Mouse (Mus musculus): ENCODE measurements at regions not wholly inside any gene's neighbourhood (a gene's known extent, or its start where the extent isn't known, plus 50 kb on each side); places are given as distances from the start of the nearest gene placed in this dataset.
A peak's percentile ranks its signal among the peaks of the same experiment; 100 is the strongest.

DNA sequence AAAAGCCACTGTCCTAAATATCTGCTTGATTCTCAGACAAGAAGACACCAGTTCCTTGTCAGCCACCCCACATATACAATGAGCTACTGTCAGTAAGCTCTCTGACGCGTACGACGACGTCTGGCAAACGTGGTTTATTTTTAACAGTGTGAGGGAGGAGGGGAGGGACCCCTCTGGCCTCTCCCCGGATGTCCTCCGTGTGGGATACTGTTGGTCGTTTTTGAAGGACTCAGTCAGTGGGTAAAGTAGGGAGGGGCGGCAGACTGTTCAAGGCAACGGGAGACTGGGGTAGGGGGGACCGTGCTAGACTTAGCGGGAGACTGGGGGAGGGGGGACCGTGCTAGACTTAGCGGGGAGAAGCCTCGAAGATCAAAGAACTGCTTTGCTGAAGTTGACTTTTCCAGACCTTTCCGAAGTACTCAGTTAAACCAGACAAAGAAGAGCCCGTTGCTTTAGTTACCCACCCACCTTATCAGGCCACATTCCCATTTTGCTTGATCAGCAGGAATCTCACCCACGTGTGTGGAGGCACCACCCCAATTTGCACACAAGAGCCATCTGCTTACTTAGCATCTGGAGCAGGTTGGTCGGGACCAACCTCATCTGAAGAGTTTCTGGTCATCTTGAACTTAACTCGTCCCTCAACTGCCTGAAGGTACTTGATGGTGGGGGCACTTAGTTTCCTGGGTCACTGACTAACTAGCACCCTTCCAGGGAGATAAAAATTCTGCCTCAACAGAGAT lies 92.6 kb upstream of the Mark1 start:
- DNase-seq (ENCODE audit: low read depth, low spot score) = peak; percentile 30

DNA sequence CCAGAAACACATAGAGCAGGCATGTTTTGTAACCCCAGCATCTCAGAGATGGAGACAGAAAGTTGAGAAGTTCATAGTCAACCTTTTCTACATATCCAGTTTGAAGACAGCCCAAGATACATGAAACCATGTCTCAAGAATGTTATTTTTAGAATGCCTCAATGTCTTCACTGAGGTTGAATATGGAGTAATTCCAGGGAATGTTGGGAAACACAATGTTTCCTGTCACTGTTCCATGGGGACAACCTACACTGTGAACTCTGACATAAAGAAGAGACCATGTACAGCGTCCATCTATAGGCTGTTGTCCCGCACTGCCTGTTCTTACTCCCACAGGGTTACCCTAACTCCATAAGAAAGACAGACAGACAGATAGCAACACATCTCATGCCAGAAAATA lies 89.8 kb upstream of the Mark1 start:
- no peak for DNase-seq (ENCODE audit: low read depth, low spot score)

DNA sequence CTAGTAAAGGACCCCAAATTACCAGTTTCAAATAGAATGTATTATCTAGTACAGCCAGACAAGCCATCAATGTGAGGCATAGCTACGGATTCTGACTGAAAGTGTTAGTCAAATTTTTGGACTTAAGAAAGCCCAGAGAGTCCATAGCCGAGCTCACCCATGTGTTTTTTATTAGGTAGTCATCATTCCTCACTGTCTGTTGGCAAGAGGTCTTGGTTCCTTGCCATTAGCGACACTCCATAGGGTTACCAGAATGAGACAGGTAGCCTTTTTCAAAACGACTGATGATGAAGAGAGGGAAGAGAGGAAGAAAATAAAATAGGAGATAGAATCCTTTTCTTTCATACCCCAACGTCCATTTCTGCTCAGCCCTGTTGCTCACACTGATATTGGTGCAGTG lies 83.8 kb upstream of the Mark1 start:
- DNase-seq (ENCODE audit: low read depth, low spot score) = no peak

DNA sequence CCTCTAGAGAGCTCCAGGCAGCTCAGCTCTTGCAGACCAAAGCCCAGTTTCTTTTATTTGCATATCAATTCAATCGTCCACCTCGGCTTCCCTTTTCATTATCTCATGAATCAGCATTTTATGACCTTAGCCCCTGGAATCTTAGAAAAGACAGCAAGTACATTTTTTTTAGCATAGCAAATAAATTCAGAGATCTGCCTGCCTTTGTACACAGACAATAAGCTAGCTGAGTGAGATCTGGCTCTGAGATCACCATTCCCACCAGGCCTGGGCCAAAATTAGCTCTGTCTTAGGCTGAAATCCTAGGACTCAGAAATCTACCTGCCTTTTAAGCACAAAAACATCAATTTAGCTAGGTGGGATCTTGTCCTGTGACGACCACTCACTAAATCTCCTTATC lies 80.7 kb upstream of the Mark1 start:
- DNase-seq (ENCODE audit: low read depth, low spot score) = no peak

DNA sequence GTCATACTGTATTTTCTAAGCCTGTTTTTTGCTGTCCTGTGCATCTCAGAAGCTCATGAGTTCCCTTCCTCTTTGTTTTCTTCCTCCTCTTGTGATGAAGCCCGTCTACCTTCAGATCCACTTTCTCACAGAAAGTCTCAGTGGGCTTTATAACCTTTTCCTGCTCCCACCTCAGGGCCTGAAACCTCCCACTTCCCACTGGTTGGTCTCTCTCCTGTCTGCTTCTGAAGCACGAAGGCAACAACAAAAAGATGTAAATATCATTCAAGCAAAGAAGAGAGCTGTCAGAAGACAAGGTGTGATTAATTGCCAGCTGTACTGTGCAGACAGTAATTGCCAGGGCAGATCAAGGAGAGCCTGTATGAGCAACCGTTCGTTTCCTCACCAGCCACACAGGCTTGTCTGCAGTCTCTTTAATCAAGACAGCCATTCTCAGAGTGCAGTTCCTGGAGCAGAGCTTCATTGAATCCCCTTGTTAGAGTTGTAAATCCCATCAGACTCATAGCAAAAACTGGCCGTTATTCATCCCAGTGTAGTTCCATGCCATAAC lies 80.0 kb upstream of the Mark1 start:
- no peak for DNase-seq (ENCODE audit: low read depth, low spot score)

DNA sequence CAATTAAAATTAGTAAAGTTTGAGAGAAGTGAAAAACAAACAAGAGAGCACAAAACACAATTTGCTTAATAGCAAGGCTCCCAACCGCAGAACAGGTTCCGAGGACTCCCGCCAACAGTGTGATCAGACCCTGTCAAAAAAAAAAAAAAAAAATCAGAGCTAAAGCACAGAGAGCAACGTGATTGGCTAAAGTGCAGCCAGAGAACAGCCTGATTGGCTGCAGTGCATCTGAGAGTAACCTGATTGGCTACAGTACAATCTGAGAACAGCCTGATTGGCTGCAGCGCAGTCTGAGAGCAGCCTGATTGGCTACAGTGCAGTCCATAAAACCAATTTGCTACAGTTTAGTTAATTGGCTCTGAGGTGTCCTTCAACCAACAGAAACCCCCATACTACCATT lies 74.6 kb upstream of the Mark1 start:
- no peak for DNase-seq (ENCODE audit: low read depth, low spot score)

DNA sequence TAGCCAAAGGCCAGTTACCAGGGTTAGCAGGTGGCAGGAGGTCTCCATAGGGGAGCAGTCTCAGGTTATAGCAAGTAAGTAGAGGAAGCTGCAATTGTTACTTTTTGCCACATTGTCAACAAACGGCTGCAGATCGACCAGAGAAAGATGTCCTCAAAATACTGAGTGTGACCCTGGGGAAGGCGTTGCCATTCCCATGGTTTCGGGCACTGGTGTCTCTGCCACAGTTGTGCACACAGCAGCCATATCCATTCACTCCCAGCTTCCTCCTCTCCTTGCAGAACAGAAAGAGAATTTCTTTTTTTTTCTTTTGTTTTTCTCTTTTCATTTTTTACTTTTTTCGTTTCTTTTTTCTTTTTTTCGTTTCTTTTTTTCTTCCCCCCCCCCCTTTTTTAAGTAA lies 73.4 kb upstream of the Mark1 start:
- no peak for DNase-seq (ENCODE audit: low read depth, low spot score)

DNA sequence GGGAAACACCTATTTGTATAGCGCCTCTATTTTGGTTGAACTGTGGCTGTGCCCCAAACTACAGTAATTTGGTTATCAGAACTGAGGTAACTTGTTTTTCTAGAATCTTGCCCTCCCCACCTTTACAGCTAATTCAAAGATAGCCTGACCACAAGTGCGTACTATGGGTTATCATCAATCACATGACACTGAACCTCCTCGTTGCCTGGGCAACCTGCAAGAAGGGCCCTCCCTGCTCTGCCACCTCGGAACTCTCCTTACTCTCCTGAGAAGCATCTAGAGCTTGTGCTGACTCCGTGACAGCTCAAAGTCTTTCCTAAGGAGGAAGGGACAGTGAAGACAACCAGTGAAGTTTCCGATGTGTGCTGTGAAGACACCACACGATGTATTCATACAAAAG lies 72.2 kb upstream of the Mark1 start:
- no peak for DNase-seq (ENCODE audit: low read depth, low spot score)

DNA sequence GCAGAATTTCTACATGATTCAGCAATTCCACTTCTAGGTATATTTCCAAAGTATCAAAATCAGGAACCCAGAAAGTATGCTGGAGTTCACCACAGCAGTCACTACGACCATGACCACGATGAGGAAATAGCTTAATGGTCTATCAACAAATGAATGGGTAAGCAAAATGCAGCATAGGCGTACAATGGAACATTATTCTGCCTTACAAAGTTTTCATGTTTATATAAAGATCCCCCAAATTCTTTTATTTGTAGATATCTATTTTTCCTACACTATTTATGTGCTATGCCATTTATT lies 71.4 kb upstream of the Mark1 start:
- no peak for DNase-seq (ENCODE audit: low read depth, low spot score)

DNA sequence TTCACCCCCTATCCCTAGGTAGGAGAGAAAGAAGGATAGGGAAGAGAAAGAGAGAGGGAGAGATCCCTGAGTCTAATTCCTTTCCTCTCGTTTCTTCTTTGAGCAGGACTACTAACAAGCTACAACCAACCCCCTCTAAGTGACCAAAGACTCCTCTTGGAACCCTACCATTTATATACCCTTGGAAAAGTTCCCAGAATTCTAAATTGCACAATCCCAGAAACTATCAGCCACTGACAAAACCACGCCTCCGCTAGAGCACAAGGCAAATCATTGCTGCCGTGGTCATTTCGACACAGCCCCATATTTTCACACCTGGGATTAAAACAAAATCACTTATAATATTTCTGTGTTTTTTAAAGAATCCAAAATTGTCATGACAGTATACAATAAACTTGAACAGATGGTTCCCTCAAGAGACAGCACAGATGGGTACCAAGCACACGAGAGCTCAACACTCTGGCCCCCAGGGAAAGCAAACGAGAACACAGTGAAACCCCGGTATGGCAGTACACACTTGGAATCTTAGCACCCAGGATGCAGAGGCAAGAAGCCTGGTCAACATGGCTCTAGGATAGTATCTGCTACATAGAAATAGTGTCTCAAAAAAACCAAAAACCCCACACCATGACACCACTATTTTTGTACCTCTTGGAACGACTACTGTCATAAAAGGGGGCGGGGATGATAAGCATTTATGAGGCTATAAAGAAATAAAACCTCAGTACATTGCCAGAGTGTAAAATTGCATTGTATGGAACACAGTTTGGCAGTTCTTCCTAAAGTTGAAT lies 70.9 kb upstream of the Mark1 start:
- DNase-seq (ENCODE audit: low read depth, low spot score) = no peak

DNA sequence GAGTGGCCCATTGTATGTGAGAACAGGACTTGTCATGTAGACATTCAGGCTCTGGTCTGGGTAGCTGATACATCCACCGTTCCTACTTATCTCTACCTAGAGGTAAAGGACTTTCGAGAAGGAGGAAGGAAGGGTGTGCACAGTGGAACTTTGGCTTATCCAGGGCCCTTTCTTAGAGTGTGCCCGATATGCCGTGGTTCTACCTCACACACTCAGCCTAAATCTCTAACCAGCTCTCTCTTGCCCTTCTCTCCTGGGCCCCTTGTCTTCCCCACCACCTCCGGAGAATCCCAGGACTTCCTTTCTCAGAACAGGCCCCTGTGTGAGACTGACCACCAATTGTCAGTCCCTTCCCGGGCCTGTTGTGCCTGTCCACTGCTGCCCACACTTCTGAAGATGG lies 68.8 kb upstream of the Mark1 start:
- DNase-seq (ENCODE audit: low read depth, low spot score) = no peak

DNA sequence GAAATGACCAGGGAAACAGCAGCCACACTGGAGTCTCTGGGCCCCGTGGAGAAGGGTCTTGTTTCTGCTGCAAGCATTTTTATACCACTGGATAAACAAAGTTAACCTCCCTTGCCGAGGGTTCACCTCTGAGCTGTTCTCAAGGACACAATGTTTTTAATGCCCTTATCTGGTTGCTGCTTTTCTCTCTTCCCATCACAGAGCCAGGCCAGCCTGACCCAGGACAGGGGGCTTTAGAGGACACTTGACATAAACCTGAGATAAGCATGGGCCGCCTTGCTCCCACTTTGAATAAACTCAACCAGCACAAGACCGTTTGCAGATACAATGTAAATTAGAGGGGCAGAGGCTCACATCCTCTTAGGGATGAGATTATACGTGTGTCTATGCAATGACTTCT lies 68.3 kb upstream of the Mark1 start:
- no peak for DNase-seq (ENCODE audit: low read depth, low spot score)

DNA sequence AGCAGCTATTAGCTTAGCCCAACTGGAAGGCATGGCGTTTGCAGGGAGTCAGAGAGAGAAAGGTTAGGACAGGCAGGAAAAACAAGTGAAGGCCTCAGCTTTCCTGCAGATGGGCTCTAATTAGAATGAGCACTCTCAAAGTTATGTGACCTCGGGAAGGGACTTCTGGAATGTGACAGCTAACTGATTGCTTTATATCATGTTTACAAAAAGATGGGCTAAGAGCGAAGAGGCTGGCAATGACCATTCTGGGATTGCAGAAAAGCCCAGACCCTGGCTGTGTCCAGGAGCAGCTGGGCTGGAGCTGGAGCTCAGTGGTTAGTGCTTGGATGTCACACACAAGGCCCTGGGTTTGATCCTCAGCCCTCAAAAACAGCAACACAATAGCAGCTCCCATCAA lies 65.7 kb upstream of the Mark1 start:
- DNase-seq (ENCODE audit: low read depth, low spot score) = no peak

DNA sequence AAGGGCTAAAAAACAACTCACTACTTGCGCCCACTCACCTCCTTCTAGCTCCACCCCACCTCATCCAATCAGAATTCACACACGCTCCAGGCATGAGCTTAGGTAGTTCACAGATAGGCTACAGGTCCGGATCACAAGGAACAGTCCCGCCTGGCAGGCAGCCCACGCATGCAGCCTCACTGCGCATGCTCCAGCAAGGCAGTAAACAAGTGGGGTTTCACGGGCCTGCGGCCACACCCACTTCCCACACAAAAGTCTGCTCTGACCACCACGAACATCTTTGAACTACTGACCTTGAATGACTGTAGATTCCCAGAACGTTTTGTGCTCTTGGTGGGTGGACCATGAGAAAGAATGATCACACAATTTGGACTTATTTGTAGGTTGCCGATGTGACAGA lies 62.7 kb upstream of the Mark1 start:
- no peak for DNase-seq (ENCODE audit: low read depth, low spot score)

DNA sequence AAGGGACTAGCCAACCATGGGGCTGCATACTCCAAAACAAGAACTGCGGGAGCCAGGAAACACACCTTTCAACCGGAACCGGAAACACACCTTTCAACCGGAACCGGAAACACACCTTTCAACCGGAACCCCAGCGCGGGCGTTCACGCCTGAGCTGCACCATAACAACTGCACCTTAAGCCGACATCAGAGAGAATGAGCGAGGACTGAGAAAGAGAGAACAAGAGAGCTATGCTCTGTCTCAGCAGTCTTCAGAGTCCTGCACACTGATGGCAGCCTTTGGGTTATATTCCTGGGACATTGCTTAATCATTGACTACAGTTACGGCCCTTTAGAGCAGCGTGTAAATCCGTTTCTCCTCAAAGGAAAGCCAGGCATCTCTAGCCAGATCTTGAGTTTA lies 58.1 kb upstream of the Mark1 start:
- DNase-seq (ENCODE audit: low read depth, low spot score) = no peak

DNA sequence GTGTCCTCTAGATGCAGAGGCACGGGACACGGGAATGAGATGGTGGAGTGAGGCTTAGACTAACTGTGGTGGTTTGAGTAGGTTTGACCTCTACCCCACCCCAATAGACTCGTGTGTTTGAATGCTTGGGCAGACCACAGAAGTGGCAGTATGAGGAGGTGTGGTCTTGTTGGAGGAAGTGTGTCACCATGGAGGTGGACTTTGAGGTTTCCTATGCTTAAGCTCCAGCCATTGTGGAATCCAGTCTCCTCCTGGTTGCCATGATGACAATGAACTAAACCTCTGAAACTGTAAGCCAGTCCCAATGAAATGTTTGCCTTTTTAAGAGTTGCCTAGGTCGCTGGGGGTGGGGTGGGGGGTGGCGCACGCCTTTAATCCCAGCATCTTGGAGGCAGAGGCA lies 53.3 kb upstream of the Mark1 start:
- DNase-seq (ENCODE audit: low read depth, low spot score) = no peak

DNA sequence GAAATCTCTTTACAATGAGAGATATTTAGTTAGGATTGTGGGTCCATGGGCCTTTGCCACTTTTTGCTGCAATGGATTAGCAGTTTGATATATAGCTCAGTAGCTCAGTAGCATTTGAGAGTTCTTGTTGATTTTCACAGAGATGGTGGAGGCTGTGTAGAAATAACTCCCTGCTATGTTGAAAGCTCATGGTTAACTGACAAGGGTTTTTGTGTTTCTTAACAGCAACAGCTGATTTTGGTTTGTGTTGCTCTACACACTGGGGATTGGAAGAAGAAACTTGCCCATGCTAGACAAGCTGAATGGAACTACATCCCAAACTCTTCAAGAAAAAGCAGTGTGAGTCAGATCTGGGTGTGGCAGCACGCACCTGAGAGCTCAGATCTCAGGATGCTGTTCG lies 50.6 kb upstream of the Mark1 start:
- DNase-seq (ENCODE audit: low read depth, low spot score) = no peak

Measured in mesoderm, embryonic 11.5 days (tissue).